Mouse (Mus musculus) CH12.LX (cell line): ENCODE results near the gene Rab36. TPM values are rescaled to one million over a fixed set of nuclear protein-coding genes. Genes with fewer than 3 reads are reported as not detected.
A peak's percentile ranks its signal among the peaks of the same experiment; 100 is the strongest.

Experiments
- DNase-seq: peaks from one replicate; pipeline ENCODE4 v3.0.0-alpha.2; 2013; ENCODE audit errors: extremely low read depth
- H3K27ac ChIP-seq: 2 replicates; pipeline ENCODE4 v1.5.1; 2012; ENCODE audit warnings: low read depth, mild to moderate bottlenecking, control low read depth, moderate library complexity; ENCODE audit not compliant: insufficient read depth
- H3K27me3 ChIP-seq: replicated peaks from 2 replicates; pipeline ENCODE3; 2012; ENCODE audit warnings: inconsistent platforms
- H3K36me3 ChIP-seq, 2 experiments: replicated peaks in 1 of 2; 2 replicates each; pipeline versions ENCODE3 to v1.6.1; 2012; ENCODE audit warnings: inconsistent platforms in 1 of 2, low read length in 1 of 2, mild to moderate bottlenecking in 1 of 2, mixed read lengths in 1 of 2, moderate library complexity in 1 of 2; ENCODE audit not compliant: control insufficient read depth in 1 of 2, insufficient read depth in 1 of 2
- H3K4me1 ChIP-seq, 2 experiments: 2 replicates each; pipeline ENCODE4 v1.6.1; 2012; ENCODE audit warnings: inconsistent platforms in 1 of 2, moderate library complexity in 1 of 2; ENCODE audit not compliant: insufficient read depth in 2 of 2, control insufficient read depth in 1 of 2
- H3K4me2 ChIP-seq: 2 replicates; pipeline ENCODE4 v1.6.1; 2012; ENCODE audit warnings: low read depth, mild to moderate bottlenecking, control low read depth; ENCODE audit not compliant: poor library complexity, insufficient read depth, severe bottlenecking
- H3K4me3 ChIP-seq, 3 experiments: fragments of 150-350 bp in 1 of 3; sonication (generic) in 1 of 3; replicated peaks in 1 of 3; 2 replicates each; pipeline versions ENCODE3 to v1.5.1; 2011 to 2012; ENCODE audit warnings: low read depth in 2 of 3, low read length in 2 of 3, mild to moderate bottlenecking in 2 of 3, moderate library complexity in 2 of 3, control low read depth in 1 of 3, improper control_type of control experiment in 1 of 3, inconsistent platforms in 1 of 3, mixed read lengths in 1 of 3; ENCODE audit not compliant: poor library complexity in 1 of 3
- H3K79me2 ChIP-seq: replicated peaks from 2 replicates; pipeline ENCODE4 v1.6.1; 2012; ENCODE audit warnings: mild to moderate bottlenecking, moderate library complexity; ENCODE audit not compliant: control insufficient read depth, poor library complexity, insufficient read depth, severe bottlenecking; ENCODE audit errors: extremely low read depth
- H3K9ac ChIP-seq: 2 replicates; pipeline ENCODE4 v1.6.1; 2012; ENCODE audit warnings: low read depth, mild to moderate bottlenecking, control low read depth, moderate library complexity; ENCODE audit not compliant: insufficient read depth
- H3K9me3 ChIP-seq: replicated peaks from 2 replicates; pipeline ENCODE3; 2012; ENCODE audit warnings: low read length, inconsistent platforms, mixed read lengths
- BHLHE40 ChIP-seq: IDR thresholded peaks from 2 replicates; pipeline ENCODE4 v1.6.1; 2011; ENCODE audit warnings: mild to moderate bottlenecking, low read depth, low read length, improper control_type of control experiment
- CHD1 ChIP-seq: IDR thresholded peaks from 2 replicates; pipeline ENCODE4 v1.6.1; 2012; ENCODE audit warnings: low read depth, low read length, improper control_type of control experiment, inconsistent platforms
- IRF4 ChIP-seq: IDR thresholded peaks from 2 replicates; pipeline ENCODE4 v1.6.1; 2014; ENCODE audit warnings: low read depth, mild to moderate bottlenecking, inconsistent platforms, low read length, improper control_type of control experiment
- JUN ChIP-seq: IDR thresholded peaks from 2 replicates; pipeline ENCODE4 v1.6.1; 2011; ENCODE audit warnings: low read depth, mild to moderate bottlenecking, low read length, improper control_type of control experiment, moderate library complexity; ENCODE audit not compliant: insufficient read depth
- MYC ChIP-seq: IDR thresholded peaks from 2 replicates; pipeline ENCODE4 v1.6.1; 2011; ENCODE audit warnings: low read depth, mild to moderate bottlenecking, improper control_type of control experiment, low read length
- NRF1 ChIP-seq: IDR thresholded peaks from 2 replicates; pipeline ENCODE4 v1.6.1; 2014; ENCODE audit warnings: low read depth, mild to moderate bottlenecking, inconsistent platforms, low read length, improper control_type of control experiment, moderate library complexity
- PAX5 ChIP-seq: IDR thresholded peaks from 2 replicates; pipeline ENCODE4 v1.6.1; 2012; ENCODE audit warnings: low read length, inconsistent platforms, mixed read lengths
- POLR2AphosphoS2 ChIP-seq: IDR thresholded peaks from 2 replicates; pipeline ENCODE4 v1.6.1; 2011; ENCODE audit warnings: low read depth, low read length, improper control_type of control experiment
- RAD21 ChIP-seq: IDR thresholded peaks from 2 replicates; pipeline ENCODE4 v1.6.1; 2011; ENCODE audit warnings: low read depth, mild to moderate bottlenecking, low read length, improper control_type of control experiment, moderate library complexity
- RCOR1 ChIP-seq: conservative IDR thresholded peaks from 2 replicates; pipeline ENCODE4 v1.6.1; 2012; ENCODE audit warnings: low read depth, mild to moderate bottlenecking, inconsistent platforms, low read length, improper control_type of control experiment
- TBP ChIP-seq: conservative IDR thresholded peaks from 2 replicates; pipeline ENCODE4 v1.6.1; 2011; ENCODE audit warnings: low read depth, low read length, improper control_type of control experiment
- USF1 ChIP-seq: IDR thresholded peaks from 2 replicates; pipeline ENCODE4 v1.6.1; 2014; ENCODE audit warnings: low read depth, mild to moderate bottlenecking, inconsistent platforms, low read length, improper control_type of control experiment
- USF2 ChIP-seq: conservative IDR thresholded peaks from 2 replicates; pipeline ENCODE4 v1.6.1; 2011; ENCODE audit warnings: low read depth, low read length, improper control_type of control experiment
- ZMIZ1 ChIP-seq: IDR thresholded peaks from 2 replicates; pipeline ENCODE4 v1.6.1; 2012; ENCODE audit warnings: low read depth, mild to moderate bottlenecking, inconsistent platforms, low read length, improper control_type of control experiment
- ZNF384 ChIP-seq: IDR thresholded peaks from 2 replicates; pipeline ENCODE4 v1.6.1; 2012; ENCODE audit warnings: low read depth, low read length, improper control_type of control experiment, inconsistent platforms
- dilution Hi-C: fragments of 300-500 bp; cut with MboI; formaldehyde crosslinking; loops from 2 replicates; pipeline ENCODE4 v1.14.3; 2020; ENCODE audit warnings: low sequenced_read_pairs; ENCODE audit not compliant: extremely low pct_unique_long_range_greater_than_20kb, extremely low pct_ligation_motif_present
- in situ Hi-C: fragments of 300-500 bp; cut with MboI; formaldehyde crosslinking; loops from 3 replicates; pipeline ENCODE4 v1.14.3; 2019; ENCODE audit warnings: low sequenced_read_pairs, low pct_ligation_motif_present, low pct_unique_long_range_greater_than_20kb, mixed read lengths
- polyA plus RNA-seq: library from polyadenylated mRNA; unstranded; fragments of >175 nt; gene quantifications from 2 replicates; pipeline ENCODE4 v1.2.1, GENCODE M21; 2012; ENCODE audit warnings: low read depth; ENCODE audit not compliant: insufficient read length
- total RNA-seq, 2 experiments: library from RNA; depleted of rRNA; stranded (reverse); fragments of 300-350 nt in 1 of 2; fragments of >200 nt in 1 of 2; gene quantifications; 2 replicates each; pipeline ENCODE4 v1.2.3; 2012 to 2014

Rab36 gene
- total and polyA plus RNA-seq, 3 experiments: 0.34 to 1.2 (median 0.59) TPM

- H3K36me3 ChIP-seq: peaks cover 0 to 11% of the 10 kb centered on the region in 2 experiments
- no peak overlapping the region for H3K4me3 ChIP-seq
- no peak for DNase-seq
- no peak overlapping the region for H3K9ac ChIP-seq
- no peak overlapping the region for H3K27ac ChIP-seq
- H3K27me3 ChIP-seq: no peaks in the 10 kb centered on the region
- H3K79me2 ChIP-seq: no peaks in the 10 kb centered on the region
- TF ChIP-seq RAD21 (no peak), USF2 (no peak), BHLHE40 (no peak), IRF4 (no peak), MYC (no peak), TBP (no peak), USF1 (no peak), ZNF384 (no peak), RCOR1 (no peak), POLR2AphosphoS2 (no peak), ZMIZ1 (no peak)
- dilution Hi-C loops (no loop called here), in situ Hi-C loops (no loop called here)
- H3K9me3 ChIP-seq: no peaks in the 10 kb centered on the region
- peaks cover 0 to 9% of the 10 kb centered on the region in 2 experiments; a peak in 2 of 4 replicates for H3K4me1 ChIP-seq
- H3K4me2 ChIP-seq: no peak overlapping the region
Observed at GRCm38 (mm10) chr10:75048711-75049110, 11.9 kb downstream of the Rab36 start.

GRCm38 (mm10) chr10:75051364-75052074 is 14.7 kb downstream of the Rab36 start:
- dilution Hi-C loops: no loop called here
- Histone ChIP-seq H3K27ac (no peak overlapping the region), H3K4me1 (peaks cover 18 to 23% of the 10 kb centered on the region in 2 experiments), H3K4me3 (no peak overlapping the region), H3K36me3 (peaks cover 0 to 9% of the 10 kb centered on the region in 2 experiments)
- TF ChIP-seq JUN (no peak), PAX5 (no peak), RCOR1 (no peak), CHD1 (no peak), NRF1 (peak; percentile 51)
- TF ChIP-seq, all 38 proteins: peak for 1
- H3K9me3 ChIP-seq: no peaks in the 10 kb centered on the region
- H3K79me2 ChIP-seq: no peaks in the 10 kb centered on the region
- no peaks in the 10 kb centered on the region for H3K27me3 ChIP-seq
- H3K9ac ChIP-seq: no peak overlapping the region
- H3K4me2 ChIP-seq: no peak overlapping the region
- no peak for DNase-seq
- in situ Hi-C loops: no loop called here
